8 mouse cellular contexts compared by ENCODE assay signal in genomic region chr1:83717056-83717455, GRCm38 (mm10).
DNase-seq lines count a peak whose midpoint lies in the region; ATAC-seq and TF ChIP-seq lines count a peak whose summit lies in the region.

No protein-coding gene starts in this region.

- H3K9me3 ChIP-seq in kidney, embryonic 16.5 days (ENCODE audit: low read length) = no peaks in the 10 kb centered on the region
- H3K9me3 ChIP-seq in hindbrain, postnatal 0 days (ENCODE audit: low read length) = no peaks in the 10 kb centered on the region
- no peaks in the 10 kb centered on the region for H3K9me3 ChIP-seq in midbrain, embryonic 14.5 days (ENCODE audit: control insufficient read depth, low read length)

- H3K4me2 ChIP-seq in kidney, embryonic 16.5 days (replicated peaks; ENCODE audit: low read depth, low read length) = no peak overlapping the region
- no peak overlapping the region for H3K4me2 ChIP-seq in hindbrain, postnatal 0 days (ENCODE audit: low read depth, low read length)
- H3K4me2 ChIP-seq in midbrain, embryonic 14.5 days (ENCODE audit: low read length) = no peak overlapping the region

- POLR2A ChIA-PET in Patski (lab: Charles Lee) = no interaction called here

- peak; percentile 52 for DNase-seq in kidney, adult 2 months
- DNase-seq in Patski (ENCODE audit: low read depth, low spot score) = no peak
- peak; percentile 78 to 80 for DNase-seq in cerebellum, adult 18-20 months
- peak; percentile 86 for DNase-seq in hindbrain, postnatal 0 days (ENCODE audit: low spot score)
- DNase-seq in midbrain, embryonic 14.5 days = peak; percentile 91
- no peak for DNase-seq in gastrocnemius, postnatal 36 days

- no peak overlapping the region for H3K4me3 ChIP-seq in kidney, adult 2 months (ENCODE audit: insufficient read depth, low read depth, low read length)
- H3K4me3 ChIP-seq in kidney, embryonic 16.5 days (ENCODE audit: low read length) = no peak overlapping the region
- no peak overlapping the region for H3K4me3 ChIP-seq in hindbrain, postnatal 0 days (ENCODE audit: low read length)
- H3K4me3 ChIP-seq in midbrain, embryonic 14.5 days (replicated peaks; ENCODE audit: low read depth, low read length) = no peak overlapping the region

- ATAC-seq in kidney, embryonic 16.5 days (ENCODE audit: low FRiP score, low TSS enrichment) = no peak
- no peak for ATAC-seq in Patski
- ATAC-seq in hindbrain, postnatal 0 days = 0 out of 2 replicates have a peak, but pooled peaks have one; percentile 35
- peak; percentile 53; the same call in 1 of the 2 replicates for ATAC-seq in midbrain, embryonic 14.5 days (ENCODE audit: low FRiP score, low TSS enrichment)
- no peak for ATAC-seq in megakaryocyte-erythroid progenitor cell, adult 5-6 weeks (replicated peaks; ENCODE audit: low FRiP score, low TSS enrichment, poor library complexity, severe bottlenecking)

- TF ChIP-seq POLR2A in kidney, adult 2 months (IDR thresholded peaks at IDR 0.05; ENCODE audit: low read depth, low read length) = no peak

- intact Hi-C loops in gastrocnemius, postnatal 36 days (cut with DNase I) = loop anchor here (10.0 kb wide), 1 partner anchor 502 kb away; no protein-coding TSS in a partner anchor

- 0 out of 2 replicates have a peak, but pooled peaks have one; percentile 22 for TF ChIP-seq CTCF in kidney, adult 2 months (conservative IDR thresholded peaks at IDR 0.05; ENCODE audit: insufficient read depth, insufficient read length, low read depth, low read length)
- peak; percentile 69 for TF ChIP-seq CTCF in Patski (IDR thresholded peaks at IDR 0.05)
- peak; percentile 82 for TF ChIP-seq CTCF in hindbrain, postnatal 0 days (IDR thresholded peaks at IDR 0.05; ENCODE audit: low read depth)

- H3K36me3 ChIP-seq in kidney, adult 2 months (ENCODE audit: control insufficient read depth, insufficient read depth, low read length) = no peaks in the 10 kb centered on the region
- no peaks in the 10 kb centered on the region for H3K36me3 ChIP-seq in kidney, embryonic 16.5 days (ENCODE audit: insufficient read depth, low read length)
- H3K36me3 ChIP-seq in hindbrain, postnatal 0 days (ENCODE audit: insufficient read depth, low read length) = no peaks in the 10 kb centered on the region
- H3K36me3 ChIP-seq in midbrain, embryonic 14.5 days (ENCODE audit: control insufficient read depth, insufficient read depth, low read length) = no peaks in the 10 kb centered on the region

- H3K9ac ChIP-seq in kidney, embryonic 16.5 days (replicated peaks; ENCODE audit: low read length) = no peak overlapping the region
- H3K9ac ChIP-seq in hindbrain, postnatal 0 days (replicated peaks; ENCODE audit: low read length) = no peak overlapping the region
- no peak overlapping the region for H3K9ac ChIP-seq in midbrain, embryonic 14.5 days (replicated peaks; ENCODE audit: low read length)

- no peaks in the 10 kb centered on the region for H3K27me3 ChIP-seq in kidney, adult 2 months (replicated peaks; ENCODE audit: control insufficient read depth, insufficient read depth, low read length)
- no peaks in the 10 kb centered on the region for H3K27me3 ChIP-seq in kidney, embryonic 16.5 days (ENCODE audit: insufficient read depth, low read length)
- peaks cover 38% of the 10 kb centered on the region for H3K27me3 ChIP-seq in Patski
- H3K27me3 ChIP-seq in hindbrain, postnatal 0 days (ENCODE audit: insufficient read depth, low read length) = no peaks in the 10 kb centered on the region
- no peaks in the 10 kb centered on the region for H3K27me3 ChIP-seq in midbrain, embryonic 14.5 days (ENCODE audit: control insufficient read depth, insufficient read depth, low read length)

- CTCF ChIA-PET in Patski (lab: Charles Lee) = interaction anchor here (0.7 kb wide), 1 partner anchor 449 kb away, joined by 4 read pairs; no protein-coding TSS in a partner anchor

- H3K27ac ChIP-seq in kidney, adult 2 months (ENCODE audit: insufficient read depth, low read depth, low read length) = no peak overlapping the region
- H3K27ac ChIP-seq in kidney, embryonic 16.5 days (ENCODE audit: low read length) = no peak overlapping the region
- no peak overlapping the region for H3K27ac ChIP-seq in hindbrain, postnatal 0 days
- no peak overlapping the region for H3K27ac ChIP-seq in midbrain, embryonic 14.5 days (replicated peaks; ENCODE audit: low read depth, low read length)

- WGBS in kidney, adult 2 months = 0% methylated on average over 1 of the region's 1 CpGs
- 0% methylated on average over 1 of the region's 1 CpGs for WGBS in kidney, embryonic 16.5 days
- 0% methylated on average over 1 of the region's 1 CpGs for WGBS in hindbrain, postnatal 0 days
- WGBS in midbrain, embryonic 14.5 days = 0% methylated on average over 1 of the region's 1 CpGs

- H3K4me1 ChIP-seq in kidney, adult 2 months (ENCODE audit: control insufficient read depth, insufficient read depth, low read length) = no peaks in the 10 kb centered on the region
- H3K4me1 ChIP-seq in kidney, embryonic 16.5 days (ENCODE audit: insufficient read depth, low read length) = 0 out of 2 replicates have a peak, but pooled peaks cover 4% of the 10 kb centered on the region
- H3K4me1 ChIP-seq in hindbrain, postnatal 0 days (ENCODE audit: insufficient read depth, low read length) = no peaks in the 10 kb centered on the region
- no peaks in the 10 kb centered on the region for H3K4me1 ChIP-seq in midbrain, embryonic 14.5 days (ENCODE audit: control insufficient read depth, insufficient read depth, low read length)

- in situ Hi-C loops in Patski (cut with MboI; ENCODE audit: low pct_unique_long_range_greater_than_20kb) = loop anchor here (5.0 to 10.0 kb wide), 4 partner anchors 495 to 932 kb away; partner anchors contain the start of gene Krtap28-13

Comparison
In these comparisons a context has a peak if more than half of its experiments do, and no peak if none do; other contexts are left out.
1. DNase-seq: peak in kidney, adult 2 months (single experiment), cerebellum, adult 18-20 months (2 of 2), hindbrain, postnatal 0 days (single experiment) and midbrain, embryonic 14.5 days (single experiment); none in Patski (single experiment) and gastrocnemius, postnatal 36 days (0 of 2).
2. CTCF ChIP-seq: peak in every context shown above with its lines; median percentile 82 in hindbrain, postnatal 0 days; 69 in Patski; 22 in kidney, adult 2 months.
3. ATAC-seq: peak in hindbrain, postnatal 0 days (single experiment) and midbrain, embryonic 14.5 days (single experiment); none in kidney, embryonic 16.5 days (single experiment), Patski (single experiment) and megakaryocyte-erythroid progenitor cell, adult 5-6 weeks (single experiment).